Mouse (Mus musculus) frontal cortex, postnatal 36 days (tissue): Measurements from ENCODE around the gene Hip1r.
"Not testable (repeated sequence)": the region's sequence is repeated elsewhere in the genome, so short reads cannot be mapped to it uniquely, and the experiment has no call there.

Experiments
- DNase-seq, 2 experiments: peaks; one replicate each; pipeline ENCODE4 v3.0.0; 2022; ENCODE audit warnings: low spot score in 2 of 2

Hip1r gene

GRCm38 (mm10) chr5:124036341-124036740, 62.9 kb downstream of the Hip1r start:
- DNase-seq: no peak

- DNase-seq: no peak
Measured at GRCm38 (mm10) chr5:124036836-124037235, 63.4 kb downstream of the Hip1r start.

GRCm38 (mm10) chr5:124039602-124040001, 66.2 kb downstream of the Hip1r start:
- DNase-seq: no peak

- DNase-seq: no peak
Measured at GRCm38 (mm10) chr5:124041097-124041496, 67.7 kb downstream of the Hip1r start.

- DNase-seq: peak; percentile 80 to 89
Measured at GRCm38 (mm10) chr5:124043212-124043978, 70.0 kb downstream of the Hip1r start.

- no peak for DNase-seq
Measured at GRCm38 (mm10) chr5:124043999-124044398, 70.6 kb downstream of the Hip1r start.

- peak in 1 of 2 experiments; percentile 42 for DNase-seq
Measured at GRCm38 (mm10) chr5:124045453-124046010, 72.1 kb downstream of the Hip1r start.

GRCm38 (mm10) chr5:124046741-124047401, 73.4 kb downstream of the Hip1r start:
- DNase-seq: no peak

GRCm38 (mm10) chr5:124049249-124050045, 76.0 kb downstream of the Hip1r start:
- DNase-seq: peak in 1 of 2 experiments; percentile 58

GRCm38 (mm10) chr5:124050095-124051050, 76.9 kb downstream of the Hip1r start:
- DNase-seq: no peak

- no peak for DNase-seq
Measured at GRCm38 (mm10) chr5:124051899-124052491, 78.6 kb downstream of the Hip1r start.

- not testable (repeated sequence) for DNase-seq
Measured at GRCm38 (mm10) chr5:124052641-124053040, 79.2 kb downstream of the Hip1r start.
